Mouse (Mus musculus): ENCODE results near the gene Pdia5. TPM values are rescaled to one million over a fixed set of nuclear protein-coding genes. Genes with fewer than 3 reads are reported as not detected.

Gene Pdia5
- polyA plus RNA-seq (2014; fragmentation: Illumina TruSeq; extraction: RNeasy Lipid Tissue Mini Kit (QIAGEN cat#74804); ENCODE audit: low read depth, low replicate concordance) = 7.1 TPM

GRCm38 (mm10) chr16:35490231-35491070 is at the start of gene Pdia5:
Gene Pdia5, minus strand, starts transcription at chr16:35490873.

GRCm38 (mm10) chr16:35363150-35364062 is 127.3 kb downstream of the Pdia5 start, which contains the start of gene Sec22a:
Gene Sec22a, minus strand, starts transcription at chr16:35363918.

Other genes with a start within 250 kb of the Pdia5 start
- 15.2 TPM for gene Sec22a, start 127.0 kb downstream of the Pdia5 start, polyA plus RNA-seq (2014; fragmentation: Illumina TruSeq; extraction: RNeasy Lipid Tissue Mini Kit (QIAGEN cat#74804); ENCODE audit: low read depth, low replicate concordance)
- 1.1 TPM for gene Sema5b, start 50.3 kb upstream of the Pdia5 start, polyA plus RNA-seq (2014; fragmentation: Illumina TruSeq; extraction: RNeasy Lipid Tissue Mini Kit (QIAGEN cat#74804); ENCODE audit: low read depth, low replicate concordance)